In the genomic region with DNA sequence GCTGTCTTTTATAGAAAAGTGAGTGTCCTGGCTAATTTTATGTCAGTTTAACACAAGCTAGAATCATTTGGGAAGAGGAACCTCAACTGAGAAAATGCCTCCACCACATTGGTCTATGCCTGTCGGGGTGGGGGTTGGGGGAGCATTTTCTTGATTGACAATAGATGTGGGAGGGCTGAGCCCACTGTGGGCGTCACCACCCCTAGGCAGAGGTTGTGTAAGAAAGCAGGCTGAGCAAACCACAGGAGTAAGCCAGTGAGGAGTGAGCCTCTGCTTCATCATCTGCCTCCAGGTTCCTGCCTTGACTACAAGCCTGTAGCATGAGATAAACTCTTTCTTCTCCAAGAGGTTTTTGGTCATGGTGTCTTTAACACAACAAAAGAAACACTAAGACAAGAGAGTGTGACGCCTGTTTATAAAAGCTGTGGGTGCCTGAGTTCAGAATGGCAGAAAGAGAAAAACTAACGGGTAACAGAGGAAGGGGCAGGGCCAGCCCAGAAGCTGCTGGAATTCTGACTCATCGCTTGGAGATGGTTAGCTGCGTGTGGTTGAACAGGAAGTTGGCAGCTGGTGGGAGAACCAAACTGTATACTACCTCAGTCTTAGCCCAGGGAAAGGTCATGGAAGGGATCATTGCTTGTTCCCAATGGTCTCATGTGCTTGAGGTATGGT, we compare ENCODE assay signal across 28 mouse cellular contexts. TPM values are rescaled to one million over a fixed set of nuclear protein-coding genes. Genes with fewer than 3 reads are reported as not detected.
DNase-seq lines count a peak whose midpoint lies in the region; ATAC-seq and TF ChIP-seq lines count a peak whose summit lies in the region.
"Had no signal": no experiment of that assay in that cellular context is flagged by ENCODE, and none has a peak within 500 bp of the region (broad histone marks: within the 10 kb centered on the region; RNA-seq: fewer than 3 reads in every experiment).

No protein-coding gene starts in this region.

- H3K4me1 ChIP-seq in lung, postnatal 0 days (ENCODE audit: insufficient read depth, low read depth, low read length), result no peaks in the 10 kb centered on the region
- no peaks in the 10 kb centered on the region for H3K4me1 ChIP-seq in forebrain, embryonic 11.5 days (replicated peaks; ENCODE audit: control insufficient read depth, insufficient read depth, low read length)
- H3K4me1 ChIP-seq: hindbrain, embryonic 10.5 days; limb, embryonic 15.5 days; midbrain, embryonic 13.5 days; neural tube, embryonic 15.5 days had no signal

- H3K9me3 ChIP-seq in lung, postnatal 0 days (ENCODE audit: low read length), result no peaks in the 10 kb centered on the region
- H3K9me3 ChIP-seq in forebrain, embryonic 11.5 days (ENCODE audit: control insufficient read depth, low read length), result no peaks in the 10 kb centered on the region
- H3K9me3 ChIP-seq: hindbrain, embryonic 10.5 days; limb, embryonic 15.5 days; midbrain, embryonic 13.5 days; neural tube, embryonic 15.5 days had no signal

- peak; percentile 36 for DNase-seq in lung, postnatal 0 days (ENCODE audit: low spot score)
- no peak for DNase-seq in lung, postnatal 36 days
- peak; percentile 24 for DNase-seq in ZHBTc4 (ENCODE audit: low read depth, low spot score)
- DNase-seq in kidney, postnatal 14 days, result no peak
- DNase-seq in gastrocnemius, postnatal 14 days, result no peak
- no peak for DNase-seq in forebrain, embryonic 11.5 days (ENCODE audit: low spot score)
- DNase-seq: B cell, adult 2 months; cerebellum, adult 9-10 months; gastrocnemius, postnatal 10 days; kidney, adult 11 months; layer of hippocampus, postnatal 36 days; right cerebral cortex, postnatal 4 days had no signal

- no peak overlapping the region for H3K4me2 ChIP-seq in lung, postnatal 0 days (replicated peaks; ENCODE audit: low read depth, low read length)
- H3K4me2 ChIP-seq in forebrain, embryonic 11.5 days (ENCODE audit: low read depth, low read length, severe bottlenecking), result no peak overlapping the region
- H3K4me2 ChIP-seq: limb, embryonic 15.5 days; midbrain, embryonic 13.5 days; neural tube, embryonic 15.5 days had no signal

- no peak overlapping the region for H3K9ac ChIP-seq in lung, postnatal 0 days (replicated peaks; ENCODE audit: low read depth)
- no peak overlapping the region for H3K9ac ChIP-seq in forebrain, embryonic 11.5 days (ENCODE audit: low read length)
- H3K9ac ChIP-seq: limb, embryonic 15.5 days; midbrain, embryonic 13.5 days; neural tube, embryonic 15.5 days had no signal

- no peak overlapping the region for H3ac ChIP-seq in C2C12 (ENCODE audit: control insufficient read depth, insufficient read length, low read depth)

- ATAC-seq in lung, postnatal 0 days, result 0 out of 2 replicates have a peak, but pooled peaks have one; percentile 14
- peak; percentile 73 for ATAC-seq in granulocyte monocyte progenitor cell, adult 5-6 weeks (replicated peaks; ENCODE audit: poor library complexity, severe bottlenecking)
- no peak for ATAC-seq in forebrain, embryonic 11.5 days (replicated peaks; ENCODE audit: low FRiP score)
- ATAC-seq: forebrain, embryonic 14.5 days; midbrain, embryonic 13.5 days had no signal

- TF ChIP-seq CTCF in lung, postnatal 0 days (IDR thresholded peaks at IDR 0.05), result no peak
- TF ChIP-seq CTCF in C2C12 (IDR thresholded peaks at IDR 0.05; ENCODE audit: control insufficient read depth, insufficient read depth, insufficient read length), result no peak

- no peaks in the 10 kb centered on the region for H3K79me3 ChIP-seq in C2C12 (ENCODE audit: low read depth)

- no peaks in the 10 kb centered on the region for H3K79me2 ChIP-seq in C2C12 (ENCODE audit: control insufficient read depth, insufficient read depth)

- intact Hi-C loops in gastrocnemius, postnatal 14 days (cut with DNase I; ENCODE audit: low total_unique reads), result no loop called here

- no peak overlapping the region for H3K4me3 ChIP-seq in lung, postnatal 0 days (ENCODE audit: low read depth, low read length)
- H3K4me3 ChIP-seq in C2C12 (ENCODE audit: insufficient read depth, poor library complexity, severe bottlenecking), result no peak overlapping the region
- no peak overlapping the region for H3K4me3 ChIP-seq in forebrain, embryonic 11.5 days (ENCODE audit: low read depth, low read length)
- H3K4me3 ChIP-seq: hindbrain, embryonic 10.5 days; limb, embryonic 15.5 days; midbrain, embryonic 13.5 days; neural tube, embryonic 15.5 days had no signal

- no peak overlapping the region for H3K27ac ChIP-seq in lung, postnatal 0 days (ENCODE audit: low read length)
- no peak overlapping the region for H3K27ac ChIP-seq in forebrain, embryonic 11.5 days (ENCODE audit: low read depth, low read length)
- H3K27ac ChIP-seq: hindbrain, embryonic 10.5 days; kidney, postnatal 0 days; limb, embryonic 15.5 days; midbrain, embryonic 13.5 days; neural tube, embryonic 15.5 days had no signal

- no peaks in the 10 kb centered on the region for H3K27me3 ChIP-seq in lung, postnatal 0 days (replicated peaks; ENCODE audit: insufficient read depth, low read length)
- H3K27me3 ChIP-seq in C2C12 (ENCODE audit: control insufficient read depth, insufficient read depth, insufficient read length), result no peaks in the 10 kb centered on the region
- H3K27me3 ChIP-seq in forebrain, embryonic 11.5 days (ENCODE audit: control insufficient read depth, insufficient read depth, low read length), result no peaks in the 10 kb centered on the region
- H3K27me3 ChIP-seq: limb, embryonic 15.5 days; midbrain, embryonic 13.5 days; neural tube, embryonic 15.5 days had no signal

- H3K36me3 ChIP-seq in lung, postnatal 0 days (ENCODE audit: insufficient read depth, low read length), result no peaks in the 10 kb centered on the region
- no peaks in the 10 kb centered on the region for H3K36me3 ChIP-seq in C2C12 (ENCODE audit: control insufficient read depth, insufficient read depth)
- H3K36me3 ChIP-seq in forebrain, embryonic 11.5 days (ENCODE audit: control insufficient read depth, insufficient read depth, low read length), result no peaks in the 10 kb centered on the region
- H3K36me3 ChIP-seq: hindbrain, embryonic 10.5 days; limb, embryonic 15.5 days; midbrain, embryonic 13.5 days; neural tube, embryonic 15.5 days had no signal

- TF ChIP-seq EP300 in lung, postnatal 0 days (IDR thresholded peaks at IDR 0.05), result no peak

- WGBS in lung, postnatal 0 days, result 50% methylated on average over 6 of the region's 6 CpGs
- WGBS in forebrain, embryonic 11.5 days, result 82% methylated on average over 6 of the region's 6 CpGs

TF ChIP-seq in C2C12, 6 proteins besides CTCF, POLR2A, EP300 and RAD21:
- peak; percentile 64 for TF ChIP-seq CEBPB (IDR thresholded peaks at IDR 0.05; ENCODE audit: low read depth)
- no peak for TF ChIP-seq MYOG (IDR thresholded peaks at IDR 0.05; ENCODE audit: control insufficient read depth, extremely low read depth, insufficient read length)
- no peak for TF ChIP-seq USF1 (IDR thresholded peaks at IDR 0.05; ENCODE audit: low read depth)
- no peak for TF ChIP-seq FOSL1 (IDR thresholded peaks at IDR 0.05; ENCODE audit: insufficient read depth, low read length, poor library complexity, severe bottlenecking)
- peak; percentile 22 for TF ChIP-seq MYOD1 (IDR thresholded peaks at IDR 0.05; ENCODE audit: control insufficient read depth, insufficient read length, low read depth)
- no peak for TF ChIP-seq MAX (IDR thresholded peaks at IDR 0.05)

RNA-seq across cellular contexts. Expression of gene Ttll8, which starts 17.5 kb away (rescaled TPM):
- polyA plus RNA-seq in lung, postnatal 0 days (2015; fragmentation: Nextera tagmentation; extraction: Ambion mirVana), result 0.06 and 0.07 TPM in 2 replicates
- not detected for polyA plus RNA-seq in C2C12 (2012; fragmentation: generic; extraction: Trizol)
- not detected in 2 replicates for total RNA-seq in granulocyte monocyte progenitor cell, adult 5-6 weeks (2014; fragmentation: Nextera tagmentation)
- not detected in 2 replicates for total RNA-seq in granulocyte monocyte progenitor cell, adult 5-6 weeks (2017)
- total RNA-seq in gastrocnemius, postnatal 14 days (2021), result not detected
- polyA plus RNA-seq in forebrain, embryonic 11.5 days (2014; fragmentation: Nextera tagmentation; extraction: Ambion mirVana), result 0.08 TPM in 1 of 2 replicates, not detected in the other
- total RNA-seq: gastrocnemius, postnatal 10 days had no signal
- polyA plus RNA-seq: embryonic facial prominence, embryonic 11.5 days; heart, postnatal 0 days; kidney, postnatal 0 days; limb, embryonic 15.5 days; liver, embryonic 16.5 days; midbrain, embryonic 13.5 days; urinary bladder, adult 2 months had no signal

RNA-seq across cellular contexts. Expression of gene Mlc1, which starts 42.1 kb away (rescaled TPM):
- polyA plus RNA-seq in lung, postnatal 0 days (2015; fragmentation: Nextera tagmentation; extraction: Ambion mirVana), result 21.5 and 29.4 TPM in 2 replicates
- 0.02 TPM for polyA plus RNA-seq in C2C12 (2012; fragmentation: generic; extraction: Trizol)
- not detected in 2 replicates for total RNA-seq in granulocyte monocyte progenitor cell, adult 5-6 weeks (2014; fragmentation: Nextera tagmentation)
- not detected in 2 replicates for total RNA-seq in granulocyte monocyte progenitor cell, adult 5-6 weeks (2017)
- total RNA-seq in gastrocnemius, postnatal 14 days (2021), result under 1 TPM; 0.10 to 0.11 TPM
- 12.5 TPM in 2 replicates for polyA plus RNA-seq in forebrain, embryonic 11.5 days (2014; fragmentation: Nextera tagmentation; extraction: Ambion mirVana)
- total RNA-seq: adrenal gland, adult 18-20 months had no signal

RNA-seq across cellular contexts. Expression of gene Mov10l1, which starts 46.0 kb away (rescaled TPM):
- 0.42 and 0.88 TPM in 2 replicates for polyA plus RNA-seq in lung, postnatal 0 days (2015; fragmentation: Nextera tagmentation; extraction: Ambion mirVana)
- polyA plus RNA-seq in C2C12 (2012; fragmentation: generic; extraction: Trizol), result not detected
- not detected in 2 replicates for total RNA-seq in granulocyte monocyte progenitor cell, adult 5-6 weeks (2014; fragmentation: Nextera tagmentation)
- not detected in 2 replicates for total RNA-seq in granulocyte monocyte progenitor cell, adult 5-6 weeks (2017)
- total RNA-seq in gastrocnemius, postnatal 14 days (2021), result not detected
- not detected in 2 replicates for polyA plus RNA-seq in forebrain, embryonic 11.5 days (2014; fragmentation: Nextera tagmentation; extraction: Ambion mirVana)
- total RNA-seq: adrenal gland, adult 18-20 months; gastrocnemius, postnatal 10 days; layer of hippocampus, adult 18-20 months; layer of hippocampus, postnatal 36 days; left cerebral cortex, postnatal 14 days had no signal
- polyA plus RNA-seq: cortical plate, adult 2 months; forebrain, embryonic 14.5 days; hindbrain, embryonic 10.5 days; kidney, postnatal 0 days; liver, embryonic 16.5 days; midbrain, embryonic 13.5 days; neural tube, embryonic 15.5 days had no signal

Comparison
In these comparisons a context has a peak if more than half of its experiments do, and no peak if none do; other contexts are left out.
1. DNase-seq: peak in lung, postnatal 0 days (single experiment) and ZHBTc4 (single experiment); none in lung, postnatal 36 days (single experiment), kidney, postnatal 14 days (single experiment), gastrocnemius, postnatal 14 days (single experiment) and forebrain, embryonic 11.5 days (single experiment).
2. RNA of gene Mlc1, which starts 42.1 kb away (polyA plus RNA-seq): 21.5 to 29.4 TPM in lung, postnatal 0 days and 12.5 TPM in forebrain, embryonic 11.5 days; 0.02 TPM in C2C12 (single experiment); every median in the first group is over 10 times any median in the second.